Mouse (Mus musculus) lung, postnatal 36 days (tissue): ENCODE data around the gene Kcnj8.

Source experiments
- DNase-seq: peaks from one replicate; pipeline ENCODE4 v3.0.0; 2022; ENCODE audit warnings: mixed read lengths

The Kcnj8 gene

GRCm38 (mm10) chr6:142571055-142571618 is at the start of gene Kcnj8:
Gene Kcnj8, minus strand, starts transcription at chr6:142571614.
- DNase-seq = peak; percentile 60

- DNase-seq = peak; percentile 49
Measured at GRCm38 (mm10) chr6:142616659-142617058, 45.2 kb upstream of the Kcnj8 start.

GRCm38 (mm10) chr6:142614324-142614723 is 42.9 kb upstream of the Kcnj8 start:
- peak; percentile 73 for DNase-seq

DNA sequence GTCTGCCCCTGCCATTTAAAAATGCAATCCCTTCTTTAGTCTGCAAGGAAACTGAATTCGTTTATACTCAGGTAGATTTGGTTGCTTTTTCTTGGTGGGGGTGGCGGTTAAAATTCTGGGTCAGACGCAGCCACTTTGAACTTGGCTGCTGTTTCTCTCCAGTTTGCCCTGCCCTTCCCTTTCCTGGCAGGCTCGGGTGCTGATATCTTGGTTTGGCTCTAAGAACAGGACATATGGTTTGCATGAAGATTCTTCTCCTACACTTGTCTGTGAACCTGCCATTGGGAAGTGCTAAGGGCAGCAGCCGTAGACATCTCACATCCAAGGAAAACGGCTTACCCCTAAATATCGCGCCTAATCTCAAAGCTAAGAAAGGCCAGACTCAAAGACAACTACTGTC is 41.0 kb upstream of the Kcnj8 start:
- DNase-seq = no peak

- DNase-seq = no peak
Measured at GRCm38 (mm10) chr6:142609401-142610373, 38.3 kb upstream of the Kcnj8 start.

- no peak for DNase-seq
Measured at GRCm38 (mm10) chr6:142607080-142607479, 35.7 kb upstream of the Kcnj8 start.

- no peak for DNase-seq
Measured at GRCm38 (mm10) chr6:142602772-142603171, 31.4 kb upstream of the Kcnj8 start.

DNA sequence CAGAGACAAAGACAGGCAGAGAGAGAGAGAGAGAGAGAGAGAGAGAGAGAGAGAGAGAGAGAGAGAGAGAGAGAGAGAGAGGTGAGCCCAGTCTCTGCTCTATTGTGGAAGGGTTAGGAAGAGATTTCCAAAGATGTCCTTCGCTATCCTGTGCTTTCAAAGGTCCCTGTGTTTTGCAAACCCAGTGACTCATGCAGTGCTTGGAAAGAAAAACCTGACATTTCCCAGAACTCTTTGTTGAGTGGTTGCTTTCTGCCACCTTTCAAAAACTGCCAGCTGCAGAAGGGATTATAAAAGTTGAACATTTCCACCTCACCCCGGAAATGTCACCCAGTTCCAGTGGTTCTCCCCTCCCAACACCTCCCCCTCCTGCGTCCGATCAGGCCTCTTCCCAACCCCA is 7.4 kb upstream of the Kcnj8 start:
- no peak for DNase-seq

DNA sequence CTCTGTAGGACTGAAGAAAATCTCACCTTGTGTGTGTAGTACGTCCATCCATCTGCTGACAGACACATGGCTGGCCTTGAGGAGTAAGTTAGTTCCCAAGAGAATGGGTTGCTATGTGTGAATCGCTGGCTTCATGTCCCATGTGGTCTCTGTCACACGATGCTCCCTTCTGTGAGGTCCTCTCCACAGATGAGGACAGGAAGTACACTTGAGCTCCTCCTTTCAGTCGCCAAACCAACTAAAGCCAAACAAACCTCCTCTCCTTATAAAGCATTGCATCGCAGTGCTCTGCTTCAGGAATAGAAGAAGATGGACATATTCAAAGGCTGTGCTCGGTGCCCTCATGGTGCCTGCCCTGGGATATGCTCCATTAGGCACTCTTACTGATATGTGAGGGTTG is 6.4 kb upstream of the Kcnj8 start:
- DNase-seq = no peak

DNA sequence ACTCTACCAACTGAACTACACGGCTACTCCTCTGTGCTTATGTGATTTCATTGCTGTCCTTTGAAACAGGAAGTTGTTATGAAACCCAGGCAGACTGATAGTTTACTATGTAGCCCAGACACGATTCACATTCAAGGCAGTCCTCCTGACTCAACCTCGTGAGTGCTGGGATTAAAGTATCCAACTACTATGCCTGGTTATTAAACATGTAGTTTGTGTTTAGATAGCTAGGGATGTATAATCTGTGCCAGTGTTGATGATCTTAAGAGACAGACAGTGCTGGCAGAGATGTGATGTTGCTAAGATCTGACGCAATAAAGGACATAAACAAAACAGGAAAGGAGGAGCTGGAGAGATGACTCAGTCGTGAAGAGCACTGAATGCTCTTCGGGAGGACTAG is 1.5 kb upstream of the Kcnj8 start:
- DNase-seq = peak; percentile 13

- no peak for DNase-seq
Measured at GRCm38 (mm10) chr6:142571629-142572360, 381 bp upstream of the Kcnj8 start.

DNA sequence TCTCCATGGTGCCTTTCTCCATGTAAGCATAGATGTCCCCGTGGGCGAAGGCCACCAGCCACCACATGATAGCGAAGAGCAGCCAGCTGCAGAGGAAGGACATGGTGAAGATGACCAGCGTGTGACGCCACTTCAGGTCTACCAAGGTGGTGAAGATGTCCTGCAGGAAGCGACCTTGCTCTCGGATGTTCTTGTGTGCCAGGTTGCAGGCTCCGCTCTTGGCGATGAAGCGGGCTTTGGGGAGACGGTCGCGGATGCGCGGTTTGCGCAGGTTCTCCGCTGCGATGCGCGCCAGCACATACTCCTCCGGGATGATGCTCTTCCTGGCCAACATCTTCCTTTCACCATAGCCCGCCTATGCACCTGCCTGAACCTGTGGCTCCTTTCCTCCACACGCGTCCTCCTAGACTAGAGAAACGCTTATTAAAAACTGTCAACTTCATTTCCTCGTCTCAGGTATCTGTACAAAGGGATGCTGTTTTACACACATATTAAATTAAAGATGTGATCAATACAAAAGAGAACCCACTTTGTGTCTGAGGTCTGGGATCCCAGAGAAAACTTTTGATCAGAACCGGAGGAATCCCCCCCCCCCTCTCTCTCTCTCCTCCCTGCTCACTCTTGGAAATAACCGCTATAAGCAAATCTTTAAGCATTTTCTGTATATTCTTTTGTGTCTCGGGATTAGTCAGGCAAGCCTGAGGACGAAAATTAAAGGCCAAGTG is 1.2 kb downstream of the Kcnj8 start:
- no peak for DNase-seq

DNA sequence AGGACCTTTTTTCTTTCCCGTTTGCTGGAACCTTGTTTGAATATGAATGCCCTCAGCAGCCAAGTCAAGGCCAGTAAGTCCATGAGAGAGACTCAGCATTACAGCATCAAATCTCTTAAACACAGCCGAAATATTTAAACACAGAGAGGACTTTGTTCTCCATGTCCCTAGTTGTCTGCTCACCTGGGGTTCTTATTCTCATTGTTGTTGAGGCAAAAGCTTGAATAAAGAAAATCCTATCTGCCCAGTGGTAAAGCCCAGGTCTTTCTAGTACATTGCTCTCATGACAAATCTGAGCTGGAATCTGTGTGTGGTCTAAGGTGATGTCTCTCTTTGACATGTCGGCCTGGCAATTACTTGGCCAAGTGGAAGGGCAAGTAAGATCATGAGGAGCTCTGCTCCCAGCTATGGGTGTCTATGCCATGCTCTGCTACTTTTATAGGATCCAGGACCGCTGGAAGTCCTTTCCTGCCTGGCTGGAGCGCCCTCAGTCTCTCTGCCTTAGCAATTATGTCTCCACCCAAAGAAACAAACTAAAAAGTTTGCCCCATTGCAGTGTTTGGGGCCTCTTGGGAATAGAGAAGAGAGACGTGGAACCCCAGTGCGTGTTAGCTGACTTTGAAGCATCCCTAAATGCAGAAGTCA is 2.6 kb downstream of the Kcnj8 start:
- DNase-seq = no peak

DNA sequence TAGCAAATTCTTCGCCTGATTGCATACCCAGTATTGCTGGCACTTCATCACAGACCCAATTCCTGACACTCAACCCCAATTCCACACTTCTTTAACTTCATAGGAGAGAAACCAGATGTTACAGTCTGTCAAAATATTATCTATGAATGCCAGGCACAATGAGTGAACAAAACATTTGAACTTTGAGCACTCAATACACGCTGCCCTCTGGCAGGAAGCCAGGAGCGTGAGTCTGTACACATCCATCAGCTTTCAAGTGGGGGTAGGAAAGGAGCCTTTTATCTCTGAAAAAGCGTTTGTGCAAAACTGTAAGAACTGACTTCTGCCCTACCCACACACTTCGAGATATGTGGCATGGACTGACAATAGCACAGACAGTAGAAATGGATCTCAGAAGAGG is 4.0 kb downstream of the Kcnj8 start:
- DNase-seq = peak; percentile 50

DNA sequence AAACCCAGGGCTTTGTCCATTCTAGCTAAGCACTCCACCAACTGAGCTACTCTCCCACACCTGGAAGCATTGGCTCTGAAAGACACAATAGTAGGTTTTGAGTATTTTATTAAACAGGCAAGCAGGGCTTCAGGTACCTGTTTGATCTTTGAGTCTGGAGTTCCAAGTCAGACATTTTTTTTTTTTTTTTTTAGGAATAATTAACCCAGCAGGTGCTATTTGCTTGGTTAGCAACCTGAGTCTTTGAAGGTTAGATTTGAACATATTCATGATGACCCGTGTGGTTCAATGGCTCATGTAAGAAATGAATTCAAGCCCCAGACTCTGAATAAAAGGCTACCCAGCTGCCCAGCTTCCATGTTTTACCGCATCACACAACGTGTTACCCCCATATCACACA is 6.7 kb downstream of the Kcnj8 start:
- DNase-seq = no peak

GRCm38 (mm10) chr6:142561151-142561550 is 10.3 kb downstream of the Kcnj8 start:
- DNase-seq = no peak

- DNase-seq = no peak
Measured at GRCm38 (mm10) chr6:142558772-142559679, 12.4 kb downstream of the Kcnj8 start.

DNA sequence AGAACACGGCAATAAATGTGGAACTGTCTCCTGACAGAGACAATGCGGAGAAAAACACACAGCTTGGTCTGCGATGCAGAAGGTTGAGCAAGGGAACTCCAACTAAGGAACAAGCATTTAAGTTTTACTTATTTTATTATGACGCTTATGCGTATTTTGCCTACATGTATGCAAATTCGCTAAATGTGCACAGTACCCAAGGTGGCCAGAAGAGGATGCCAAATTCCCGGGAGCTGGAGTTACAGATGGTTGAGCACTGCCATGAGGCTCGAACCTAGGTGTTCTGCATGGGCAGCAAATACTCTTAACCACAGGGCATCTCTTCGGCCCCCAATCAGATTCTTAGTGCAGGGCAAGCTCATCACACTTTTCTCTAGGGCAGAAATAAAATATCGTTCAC is 13.3 kb downstream of the Kcnj8 start:
- no peak for DNase-seq

DNA sequence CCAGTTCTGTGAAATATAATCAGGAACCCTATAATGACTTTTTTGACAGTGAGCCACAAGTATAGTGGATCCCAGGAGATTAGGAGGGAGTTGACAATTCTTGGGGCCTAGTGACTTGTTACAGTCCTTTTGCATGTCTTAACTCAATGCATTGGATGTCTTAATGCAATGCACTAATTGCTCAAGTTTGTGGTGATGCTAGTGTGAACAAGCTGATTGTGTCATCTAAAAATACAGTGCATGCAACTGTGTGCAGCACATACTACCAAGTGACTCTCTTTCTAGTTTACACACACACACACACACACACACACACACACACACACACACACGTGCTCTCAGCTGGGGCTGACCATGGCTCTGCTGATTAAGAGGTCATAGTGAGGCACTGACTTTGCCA is 15.4 kb downstream of the Kcnj8 start:
- no peak for DNase-seq

DNA sequence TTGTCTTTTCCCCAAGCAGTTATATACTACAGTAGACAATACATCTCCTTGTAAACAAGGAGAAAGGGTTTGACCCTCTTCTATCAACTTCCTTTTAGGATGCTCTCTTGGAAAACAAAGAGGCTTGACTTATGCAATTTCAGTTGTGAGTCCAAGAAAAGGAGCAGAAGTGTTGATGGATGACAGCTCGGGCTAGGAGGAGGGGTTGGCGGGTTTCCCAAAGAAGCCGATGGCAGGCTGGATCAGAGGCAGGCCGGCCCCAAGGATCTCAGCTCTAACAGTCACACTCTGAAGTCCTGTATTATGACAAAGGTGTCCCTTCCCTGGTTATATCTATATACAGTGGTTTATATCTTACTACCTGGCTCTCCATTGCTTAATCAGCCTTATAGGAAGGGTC is 19.9 kb downstream of the Kcnj8 start:
- DNase-seq = peak; percentile 57

- DNase-seq = no peak
Measured at GRCm38 (mm10) chr6:142550871-142551270, 20.5 kb downstream of the Kcnj8 start.
